In the genomic region with DNA sequence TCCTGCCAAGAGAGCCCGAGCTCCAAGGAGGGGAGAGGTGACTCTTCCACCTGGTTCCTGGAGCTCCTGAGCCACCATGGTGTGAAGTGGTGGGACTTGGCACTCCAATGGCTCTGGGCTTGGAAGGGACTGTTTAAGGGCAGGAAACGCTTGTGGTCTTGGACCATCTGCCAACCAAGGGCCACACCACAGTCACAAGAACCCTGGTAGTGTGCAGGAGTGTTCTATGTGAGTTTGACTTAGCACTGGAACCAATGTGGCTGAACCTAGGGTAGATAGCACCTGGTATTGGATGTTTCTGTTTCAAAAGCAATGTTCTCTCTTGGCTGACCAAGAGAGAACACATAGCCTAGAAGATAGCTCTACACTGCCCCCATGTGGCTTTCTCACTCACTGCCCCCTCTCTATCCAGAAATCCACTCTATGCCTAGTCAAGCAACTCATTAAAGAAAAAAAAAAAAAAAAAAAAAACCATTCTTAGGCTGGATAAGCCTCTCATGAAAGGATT, we compare ENCODE assay signal across 9 mouse cellular contexts. TPM values are rescaled to one million over a fixed set of nuclear protein-coding genes. Genes with fewer than 3 reads are reported as not detected.
DNase-seq lines count a peak whose midpoint lies in the region; ATAC-seq and TF ChIP-seq lines count a peak whose summit lies in the region.
"Had no signal": no experiment of that assay in that cellular context is flagged by ENCODE, and none has a peak within 500 bp of the region (broad histone marks: within the 10 kb centered on the region; RNA-seq: fewer than 3 reads in every experiment).

No protein-coding gene starts in this region.

- H3K27ac ChIP-seq in embryonic facial prominence, embryonic 12.5 days, result peak overlapping the region; percentile 58
- no peak overlapping the region for H3K27ac ChIP-seq in heart, embryonic 12.5 days (ENCODE audit: poor library complexity, severe bottlenecking)
- H3K27ac ChIP-seq in kidney, embryonic 16.5 days (ENCODE audit: low read length), result no peak overlapping the region
- H3K27ac ChIP-seq in lung, embryonic 14.5 days (ENCODE audit: low read depth), result no peak overlapping the region
- peak overlapping the region; percentile 86 for H3K27ac ChIP-seq in neural tube, embryonic 15.5 days (replicated peaks)

- peaks cover 4% of the 10 kb centered on the region; the same call in 1 of the 2 replicates for H3K27me3 ChIP-seq in embryonic facial prominence, embryonic 12.5 days
- no peaks in the 10 kb centered on the region for H3K27me3 ChIP-seq in heart, embryonic 12.5 days (replicated peaks)
- no peaks in the 10 kb centered on the region for H3K27me3 ChIP-seq in kidney, embryonic 16.5 days (ENCODE audit: insufficient read depth, low read length)
- peaks cover 6% of the 10 kb centered on the region; the same call in 1 of the 2 replicates for H3K27me3 ChIP-seq in lung, embryonic 14.5 days (ENCODE audit: insufficient read depth, low read length)
- H3K27me3 ChIP-seq in neural tube, embryonic 15.5 days (replicated peaks), result no peaks in the 10 kb centered on the region

- H3K4me3 ChIP-seq in embryonic facial prominence, embryonic 12.5 days, result no peak overlapping the region
- no peak overlapping the region for H3K4me3 ChIP-seq in heart, embryonic 12.5 days
- no peak overlapping the region for H3K4me3 ChIP-seq in kidney, embryonic 16.5 days (ENCODE audit: low read length)
- H3K4me3 ChIP-seq in lung, embryonic 14.5 days (ENCODE audit: low read depth, low read length), result no peak overlapping the region
- H3K4me3 ChIP-seq in neural tube, embryonic 15.5 days (replicated peaks), result peak overlapping the region; percentile 19

- TF ChIP-seq CTCF in lung, embryonic 14.5 days (IDR thresholded peaks at IDR 0.05; ENCODE audit: low read depth), result peak; percentile 73

- H3K36me3 ChIP-seq in embryonic facial prominence, embryonic 12.5 days, result peaks cover 37% of the 10 kb centered on the region
- peaks cover 46% of the 10 kb centered on the region for H3K36me3 ChIP-seq in heart, embryonic 12.5 days
- peaks cover 31% of the 10 kb centered on the region for H3K36me3 ChIP-seq in kidney, embryonic 16.5 days (ENCODE audit: insufficient read depth, low read length)
- peaks cover 30% of the 10 kb centered on the region for H3K36me3 ChIP-seq in lung, embryonic 14.5 days (ENCODE audit: insufficient read depth)
- peaks cover 35% of the 10 kb centered on the region for H3K36me3 ChIP-seq in neural tube, embryonic 15.5 days

- H3K4me2 ChIP-seq in embryonic facial prominence, embryonic 12.5 days (replicated peaks), result 0 out of 2 replicates have a peak overlapping the region, but pooled peaks have one; percentile 22
- no peak overlapping the region for H3K4me2 ChIP-seq in heart, embryonic 12.5 days
- H3K4me2 ChIP-seq in kidney, embryonic 16.5 days (replicated peaks; ENCODE audit: low read depth, low read length), result no peak overlapping the region
- H3K4me2 ChIP-seq in lung, embryonic 14.5 days, result no peak overlapping the region
- H3K4me2 ChIP-seq in neural tube, embryonic 15.5 days, result peak overlapping the region; percentile 52

- no peak for ATAC-seq in embryonic facial prominence, embryonic 12.5 days (ENCODE audit: insufficient number of reproducible peaks, insufficient read depth, low FRiP score, low TSS enrichment)
- no peak for ATAC-seq in heart, embryonic 12.5 days (ENCODE audit: insufficient number of reproducible peaks, low FRiP score)
- no peak for ATAC-seq in kidney, embryonic 16.5 days (ENCODE audit: low FRiP score, low TSS enrichment)
- ATAC-seq in lung, embryonic 14.5 days (ENCODE audit: insufficient read depth), result no peak
- ATAC-seq in neural tube, embryonic 15.5 days (ENCODE audit: low FRiP score), result 0 out of 2 replicates have a peak, but pooled peaks have one; percentile 15

- H3K9me3 ChIP-seq in embryonic facial prominence, embryonic 12.5 days, result no peaks in the 10 kb centered on the region
- H3K9me3 ChIP-seq in heart, embryonic 12.5 days (replicated peaks), result no peaks in the 10 kb centered on the region
- H3K9me3 ChIP-seq in kidney, embryonic 16.5 days (ENCODE audit: low read length), result no peaks in the 10 kb centered on the region
- no peaks in the 10 kb centered on the region for H3K9me3 ChIP-seq in lung, embryonic 14.5 days (ENCODE audit: low read depth, low read length)
- no peaks in the 10 kb centered on the region for H3K9me3 ChIP-seq in neural tube, embryonic 15.5 days (replicated peaks)

- peak overlapping the region; percentile 24; the same call in 1 of the 2 replicates for H3K9ac ChIP-seq in embryonic facial prominence, embryonic 12.5 days
- 0 out of 2 replicates have a peak overlapping the region, but pooled peaks have one; percentile 7 for H3K9ac ChIP-seq in heart, embryonic 12.5 days
- H3K9ac ChIP-seq in kidney, embryonic 16.5 days (replicated peaks; ENCODE audit: low read length), result 0 out of 2 replicates have a peak overlapping the region, but pooled peaks have one; percentile 2
- H3K9ac ChIP-seq in lung, embryonic 14.5 days, result no peak overlapping the region
- H3K9ac ChIP-seq in neural tube, embryonic 15.5 days (replicated peaks), result peak overlapping the region; percentile 24

- DNase-seq in ES-CJ7 (ENCODE audit: low read depth, low spot score), result peak; percentile 85
- peak; percentile 79 to 86 for DNase-seq in adrenal gland, postnatal 36 days
- DNase-seq in lung, embryonic 14.5 days, result peak; percentile 93
- DNase-seq in yolk sac, embryonic 10.5 days (ENCODE audit: low spot score), result peak; percentile 67

- 56% methylated on average over 2 of the region's 2 CpGs for WGBS in embryonic facial prominence, embryonic 12.5 days
- WGBS in heart, embryonic 12.5 days, result 69% methylated on average over 2 of the region's 2 CpGs
- WGBS in kidney, embryonic 16.5 days, result 66% methylated on average over 2 of the region's 2 CpGs
- WGBS in lung, embryonic 14.5 days, result 72% methylated on average over 2 of the region's 2 CpGs
- 42% methylated on average over 2 of the region's 2 CpGs for WGBS in neural tube, embryonic 15.5 days

- peaks cover 44% of the 10 kb centered on the region for H3K4me1 ChIP-seq in embryonic facial prominence, embryonic 12.5 days
- H3K4me1 ChIP-seq in heart, embryonic 12.5 days (replicated peaks), result peaks cover 48% of the 10 kb centered on the region
- peaks cover 44% of the 10 kb centered on the region for H3K4me1 ChIP-seq in kidney, embryonic 16.5 days (ENCODE audit: insufficient read depth, low read length)
- peaks cover 15% of the 10 kb centered on the region for H3K4me1 ChIP-seq in lung, embryonic 14.5 days (ENCODE audit: insufficient read depth)
- H3K4me1 ChIP-seq in neural tube, embryonic 15.5 days, result peaks cover 66% of the 10 kb centered on the region

RNA-seq across cellular contexts. Expression of gene Chpf2, which starts 10.7 kb away (rescaled TPM):
- 10 to 100 TPM; 35.7 to 52.5 TPM for total RNA-seq in adrenal gland, postnatal 36 days (2021)
- polyA plus RNA-seq in embryonic facial prominence, embryonic 12.5 days (2016; fragmentation: Nextera tagmentation; extraction: Ambion mirVana), result 23.0 and 24.4 TPM in 2 replicates
- 20.1 and 22.8 TPM in 2 replicates for polyA plus RNA-seq in heart, embryonic 12.5 days (2016; fragmentation: Nextera tagmentation; extraction: Ambion mirVana)
- polyA plus RNA-seq in kidney, embryonic 16.5 days (2015; fragmentation: Nextera tagmentation; extraction: Ambion mirVana), result 27.1 and 28.3 TPM in 2 replicates
- 12.2 and 14.2 TPM in 2 replicates for polyA plus RNA-seq in lung, embryonic 14.5 days (2014; fragmentation: Nextera tagmentation; extraction: Ambion mirVana)
- polyA plus RNA-seq in neural tube, embryonic 15.5 days (2015; fragmentation: Nextera tagmentation; extraction: Ambion mirVana), result 19.3 and 21.2 TPM in 2 replicates

RNA-seq across cellular contexts. Expression of gene Abcf2, which starts 20.0 kb away (rescaled TPM):
- 10 to 100 TPM; 69.3 to 79.2 TPM for total RNA-seq in adrenal gland, postnatal 36 days (2021)
- 126 and 128 TPM in 2 replicates for polyA plus RNA-seq in embryonic facial prominence, embryonic 12.5 days (2016; fragmentation: Nextera tagmentation; extraction: Ambion mirVana)
- polyA plus RNA-seq in heart, embryonic 12.5 days (2016; fragmentation: Nextera tagmentation; extraction: Ambion mirVana), result 79.0 and 80.6 TPM in 2 replicates
- 118 TPM in 2 replicates for polyA plus RNA-seq in kidney, embryonic 16.5 days (2015; fragmentation: Nextera tagmentation; extraction: Ambion mirVana)
- 119 and 120 TPM in 2 replicates for polyA plus RNA-seq in lung, embryonic 14.5 days (2014; fragmentation: Nextera tagmentation; extraction: Ambion mirVana)
- polyA plus RNA-seq in neural tube, embryonic 15.5 days (2015; fragmentation: Nextera tagmentation; extraction: Ambion mirVana), result 82.8 and 93.1 TPM in 2 replicates

RNA-seq across cellular contexts. Expression of gene Smarcd3, which starts 26.9 kb away (rescaled TPM):
- total RNA-seq in adrenal gland, postnatal 36 days (2021), result 10 to 100 TPM; 16.0 to 17.4 TPM
- 73.5 and 74.7 TPM in 2 replicates for polyA plus RNA-seq in embryonic facial prominence, embryonic 12.5 days (2016; fragmentation: Nextera tagmentation; extraction: Ambion mirVana)
- 86.4 and 90.3 TPM in 2 replicates for polyA plus RNA-seq in heart, embryonic 12.5 days (2016; fragmentation: Nextera tagmentation; extraction: Ambion mirVana)
- polyA plus RNA-seq in kidney, embryonic 16.5 days (2015; fragmentation: Nextera tagmentation; extraction: Ambion mirVana), result 24.5 and 25.0 TPM in 2 replicates
- 37.2 and 39.1 TPM in 2 replicates for polyA plus RNA-seq in lung, embryonic 14.5 days (2014; fragmentation: Nextera tagmentation; extraction: Ambion mirVana)
- polyA plus RNA-seq in neural tube, embryonic 15.5 days (2015; fragmentation: Nextera tagmentation; extraction: Ambion mirVana), result 111 and 135 TPM in 2 replicates

RNA-seq across cellular contexts. Expression of gene 4931409K22Rik, which starts 40.7 kb away (rescaled TPM):
- not detected for total RNA-seq in adrenal gland, postnatal 36 days (2021)
- 0.10 TPM in 1 of 2 replicates, not detected in the other for polyA plus RNA-seq in embryonic facial prominence, embryonic 12.5 days (2016; fragmentation: Nextera tagmentation; extraction: Ambion mirVana)
- polyA plus RNA-seq in heart, embryonic 12.5 days (2016; fragmentation: Nextera tagmentation; extraction: Ambion mirVana), result not detected in 2 replicates
- 0.16 and 0.41 TPM in 2 replicates for polyA plus RNA-seq in kidney, embryonic 16.5 days (2015; fragmentation: Nextera tagmentation; extraction: Ambion mirVana)
- not detected in 2 replicates for polyA plus RNA-seq in lung, embryonic 14.5 days (2014; fragmentation: Nextera tagmentation; extraction: Ambion mirVana)
- 0.24 and 0.26 TPM in 2 replicates for polyA plus RNA-seq in neural tube, embryonic 15.5 days (2015; fragmentation: Nextera tagmentation; extraction: Ambion mirVana)
- polyA plus RNA-seq: heart, embryonic 16.5 days had no signal

RNA-seq across cellular contexts. Expression of gene Asb10, which starts 56.5 kb away (rescaled TPM):
- total RNA-seq in adrenal gland, postnatal 36 days (2021), result under 1 TPM in 1 of 2 experiments, not detected in 1; 0.49 TPM
- polyA plus RNA-seq in embryonic facial prominence, embryonic 12.5 days (2016; fragmentation: Nextera tagmentation; extraction: Ambion mirVana), result 0.33 and 1.1 TPM in 2 replicates
- polyA plus RNA-seq in heart, embryonic 12.5 days (2016; fragmentation: Nextera tagmentation; extraction: Ambion mirVana), result 3.7 and 4.7 TPM in 2 replicates
- 0.42 and 0.71 TPM in 2 replicates for polyA plus RNA-seq in kidney, embryonic 16.5 days (2015; fragmentation: Nextera tagmentation; extraction: Ambion mirVana)
- 0.29 and 0.42 TPM in 2 replicates for polyA plus RNA-seq in lung, embryonic 14.5 days (2014; fragmentation: Nextera tagmentation; extraction: Ambion mirVana)
- polyA plus RNA-seq in neural tube, embryonic 15.5 days (2015; fragmentation: Nextera tagmentation; extraction: Ambion mirVana), result 0.40 and 0.87 TPM in 2 replicates

Comparison
In these comparisons a context has a peak if more than half of its experiments do, and no peak if none do; other contexts are left out.
1. H3K27ac ChIP-seq: peak in embryonic facial prominence, embryonic 12.5 days (single experiment) and neural tube, embryonic 15.5 days (single experiment); none in heart, embryonic 12.5 days (single experiment), kidney, embryonic 16.5 days (single experiment) and lung, embryonic 14.5 days (single experiment).
2. H3K4me2 ChIP-seq: peak in embryonic facial prominence, embryonic 12.5 days (single experiment) and neural tube, embryonic 15.5 days (single experiment); none in heart, embryonic 12.5 days (single experiment), kidney, embryonic 16.5 days (single experiment) and lung, embryonic 14.5 days (single experiment).
3. Peak in every context shown above with its lines, with median percentiles within 50 percentile points of each other: DNase-seq.